Mouse (Mus musculus): ENCODE measurements at regions not wholly inside any gene's neighbourhood (a gene's known extent, or its start where the extent isn't known, plus 50 kb on each side); places are given as distances from the start of the nearest gene placed in this dataset.

GRCm38 (mm10) chr1:13752479-13752878, 2338.6 kb downstream of the A830018L16Rik start:
- no peak for DNase-seq
- no peak overlapping the region for H3K4me3 ChIP-seq (ENCODE audit: insufficient read depth, low read depth, low read length)
- no peaks in the 10 kb centered on the region for H3K4me1 ChIP-seq (ENCODE audit: control insufficient read depth, insufficient read depth, low read length)
- TF ChIP-seq CTCF (conservative IDR thresholded peaks at IDR 0.05; ENCODE audit: insufficient read depth, insufficient read length, low read depth, low read length), result no peak
- TF ChIP-seq POLR2A (IDR thresholded peaks at IDR 0.05; ENCODE audit: low read depth, low read length), result no peak
- H3K27ac ChIP-seq (ENCODE audit: insufficient read depth, low read depth, low read length), result no peak overlapping the region
- no peaks in the 10 kb centered on the region for H3K27me3 ChIP-seq (replicated peaks; ENCODE audit: control insufficient read depth, insufficient read depth, low read length)
- H3K36me3 ChIP-seq (ENCODE audit: control insufficient read depth, insufficient read depth, low read length), result no peaks in the 10 kb centered on the region
- 76% methylated on average over 1 of the region's 1 CpGs for WGBS

- TF ChIP-seq POLR2A (IDR thresholded peaks at IDR 0.05; ENCODE audit: low read depth, low read length) (no peak), CTCF (conservative IDR thresholded peaks at IDR 0.05; ENCODE audit: insufficient read depth, insufficient read length, low read depth, low read length) (no peak)
- H3K4me3 ChIP-seq (ENCODE audit: insufficient read depth, low read depth, low read length), result no peak overlapping the region
- no peaks in the 10 kb centered on the region for H3K4me1 ChIP-seq (ENCODE audit: control insufficient read depth, insufficient read depth, low read length)
- no peaks in the 10 kb centered on the region for H3K27me3 ChIP-seq (replicated peaks; ENCODE audit: control insufficient read depth, insufficient read depth, low read length)
- no peak overlapping the region for H3K27ac ChIP-seq (ENCODE audit: insufficient read depth, low read depth, low read length)
- 87% methylated on average over 1 of the region's 1 CpGs for WGBS
- H3K36me3 ChIP-seq (ENCODE audit: control insufficient read depth, insufficient read depth, low read length), result no peaks in the 10 kb centered on the region
- no peak for DNase-seq
Measured at GRCm38 (mm10) chr1:13751381-13751780, 2337.5 kb downstream of the A830018L16Rik start.

Data from kidney, adult 2 months (tissue).